Mouse (Mus musculus) stomach, postnatal 0 days (tissue): ENCODE results near the gene Nrp2.

Source experiments
- CTCF ChIP-seq: IDR thresholded peaks from 2 replicates; pipeline ENCODE4 v1.5.1; 2016; ENCODE audit warnings: antibody characterized with exemption, low read depth, mild to moderate bottlenecking, moderate library complexity
- EP300 ChIP-seq: optimal IDR thresholded peaks from 2 replicates; pipeline ENCODE3; 2016; ENCODE audit warnings: antibody characterized with exemption

DNA sequence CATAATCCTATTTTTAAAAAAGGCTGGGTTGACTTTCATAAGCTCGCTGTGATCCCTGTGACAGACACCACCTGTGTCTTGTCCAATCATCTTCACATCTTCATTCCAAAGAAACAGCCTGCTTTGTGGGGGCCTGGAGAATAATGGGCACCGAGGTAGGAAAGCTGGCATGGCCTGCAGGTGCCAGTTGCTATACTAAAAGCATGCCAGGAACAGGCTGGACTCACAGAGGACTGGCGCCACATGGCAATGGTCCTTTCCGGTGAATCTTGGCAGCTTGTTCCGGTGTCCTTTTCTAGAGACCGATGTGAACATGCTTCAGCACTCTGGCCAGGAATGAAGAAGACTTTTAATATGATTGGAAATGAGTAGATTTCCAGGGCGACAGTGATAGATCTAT lies 108.1 kb downstream of the Nrp2 start:
- TF ChIP-seq CTCF (no peak), EP300 (no peak)
